Mouse (Mus musculus) monocyte, adult 2 months (primary cell): ENCODE measurements around the gene Lrrc40.
"Not testable (repeated sequence)": the region's sequence is repeated elsewhere in the genome, so short reads cannot be mapped to it uniquely, and the experiment has no call there.

Experiments
- DNase-seq, 2 experiments: peaks; one replicate each; pipeline ENCODE4 v3.0.0; 2022; ENCODE audit warnings: low spot score in 2 of 2, low read depth in 1 of 2

The Lrrc40 gene

DNA sequence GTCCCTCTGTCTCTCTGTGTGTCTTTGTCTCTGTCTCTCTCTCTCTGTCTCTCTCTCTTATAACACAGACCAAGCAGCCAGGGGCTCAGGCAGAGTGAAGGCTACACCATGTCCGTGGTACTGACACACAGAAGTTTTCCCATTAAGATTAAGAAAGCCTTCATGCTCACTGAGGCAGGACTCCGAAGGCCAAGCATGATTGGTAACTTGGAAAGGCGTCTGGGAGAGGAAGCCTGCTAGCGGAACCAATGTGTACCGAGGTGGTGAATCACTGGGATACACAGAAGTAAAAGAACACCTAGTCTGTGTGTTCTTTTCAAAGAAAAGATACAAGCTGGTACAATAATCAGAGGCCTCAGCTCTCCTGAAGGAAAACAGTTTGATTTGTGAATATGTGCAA lies 41.4 kb downstream of the Lrrc40 start:
- no peak for DNase-seq

- no peak for DNase-seq
Observed at GRCm38 (mm10) chr3:158091601-158092000, 55.1 kb downstream of the Lrrc40 start.

DNA sequence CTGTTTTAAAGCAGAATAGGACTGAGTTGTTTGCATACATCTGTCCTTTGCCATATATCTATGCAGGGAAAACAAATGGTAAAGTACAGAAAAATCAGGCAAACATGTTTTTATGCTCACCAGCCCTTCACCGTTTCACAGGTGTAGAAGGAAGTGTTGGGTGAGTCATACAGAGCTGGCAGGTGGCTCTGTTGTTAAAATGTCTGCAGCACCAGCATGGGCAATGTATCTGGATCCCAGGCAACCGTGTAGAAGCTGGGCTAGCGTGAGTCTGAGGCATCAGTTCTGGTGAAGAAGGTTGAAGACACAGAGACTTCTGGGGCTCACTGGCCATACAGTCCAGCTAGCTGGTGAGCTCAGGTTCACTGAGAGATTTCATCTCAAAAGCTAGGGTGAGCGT lies 57.5 kb downstream of the Lrrc40 start:
- DNase-seq = no peak

DNA sequence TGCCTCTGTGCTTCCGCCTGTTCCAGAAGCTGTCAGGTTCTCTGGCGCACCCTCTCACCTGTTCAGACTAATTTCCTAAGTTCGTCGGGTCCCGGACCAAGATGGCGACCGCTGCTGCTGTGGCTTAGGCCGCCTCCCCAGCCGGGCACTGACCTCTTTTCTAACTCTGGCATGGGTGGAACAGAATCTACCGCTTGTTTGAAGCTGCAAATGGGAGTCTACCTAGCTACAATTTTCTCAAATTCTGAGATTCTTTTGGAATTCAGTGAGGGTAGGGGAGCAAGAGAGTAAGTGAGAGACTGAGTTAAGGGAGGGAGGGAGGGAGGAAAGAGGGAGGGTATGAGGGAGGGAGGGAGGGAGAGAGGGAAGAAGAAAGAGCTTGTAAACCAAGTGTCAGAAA lies 65.6 kb downstream of the Lrrc40 start:
- not testable (repeated sequence) for DNase-seq

DNA sequence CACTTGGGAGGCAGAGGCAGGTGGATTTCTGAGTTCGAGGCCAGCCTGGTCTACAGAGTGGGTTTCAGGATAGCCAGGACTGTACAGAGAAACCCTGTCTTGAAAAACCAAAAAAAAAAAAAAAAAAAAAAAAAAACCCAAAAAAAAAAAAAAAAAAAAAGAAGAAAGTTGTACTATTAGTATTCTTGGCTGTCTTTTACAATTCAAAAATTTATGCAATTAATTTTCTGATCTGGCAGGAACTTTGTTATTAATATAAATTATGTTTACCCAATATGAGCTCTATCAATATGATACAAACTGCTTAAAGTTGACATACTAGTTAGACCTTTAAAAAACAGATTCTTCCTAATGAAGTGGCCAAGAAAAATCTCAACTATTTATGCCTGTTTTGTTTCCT lies 66.1 kb downstream of the Lrrc40 start:
- not testable (repeated sequence) for DNase-seq

- no peak for DNase-seq
Observed at GRCm38 (mm10) chr3:158103467-158103866, 67.0 kb downstream of the Lrrc40 start.

DNA sequence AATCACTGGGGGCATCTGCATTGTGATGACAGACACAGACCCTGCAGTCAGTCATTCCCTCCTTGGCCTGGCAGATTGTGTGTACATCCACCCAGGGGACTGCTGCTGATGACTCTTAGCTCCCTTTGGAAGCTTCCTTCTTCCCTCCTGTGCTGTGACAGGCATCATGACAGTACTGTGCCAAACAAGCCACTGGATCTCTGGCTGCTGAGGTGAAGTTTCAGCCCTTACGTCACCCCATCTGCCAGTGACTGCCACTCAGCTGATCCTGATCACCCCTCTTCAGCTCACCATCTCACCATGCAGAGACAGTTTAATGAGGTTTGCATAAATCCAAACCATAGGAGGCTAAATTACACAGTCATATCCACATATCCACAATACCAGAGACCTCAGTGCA lies 68.8 kb downstream of the Lrrc40 start:
- DNase-seq = no peak
